Mouse (Mus musculus): ENCODE measurements around the gene Calcoco1. TPM values are rescaled to one million over a fixed set of nuclear protein-coding genes. Genes with fewer than 3 reads are reported as not detected.

Calcoco1 gene
- polyA plus RNA-seq, 1 experiment from 2014 or later, result 53.4 TPM

DNA sequence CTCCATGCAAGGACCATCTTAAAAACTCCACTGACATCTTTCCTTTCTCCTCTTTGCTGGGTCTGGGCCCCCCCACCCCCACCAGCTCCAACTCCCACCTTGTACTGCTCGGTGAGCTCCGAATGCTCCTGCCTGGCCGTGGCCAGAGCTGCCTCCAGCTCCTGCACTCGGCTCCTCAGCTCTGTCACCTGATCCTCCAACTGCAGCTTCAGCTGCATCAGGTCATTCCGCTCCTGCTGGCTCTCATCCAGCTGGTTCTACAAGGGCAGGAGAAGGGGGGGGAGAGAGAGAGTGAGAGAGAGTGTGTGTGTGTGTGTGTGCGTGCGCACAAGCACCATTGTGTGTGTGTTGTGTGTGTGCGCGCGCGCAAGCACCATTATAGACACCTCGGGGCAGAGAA, 5.8 kb downstream of the Calcoco1 start:
- Histone ChIP-seq H3K9ac (no peak overlapping the region), H3K27me3 (no peaks in the 10 kb centered on the region), H3K36me3 (peaks cover 82% of the 10 kb centered on the region), H3K4me2 (no peak overlapping the region), H3K4me1 (peaks cover 16% of the 10 kb centered on the region), H3K4me3 (no peak overlapping the region), H3K9me3 (no peaks in the 10 kb centered on the region), H3K27ac (no peak overlapping the region; the same call in 1 of the 2 replicates)
- WGBS, result 56% methylated on average over 12 of the region's 12 CpGs
- no peak for ATAC-seq (ENCODE audit: insufficient number of reproducible peaks, insufficient read depth, low FRiP score, low TSS enrichment, low read depth)

DNA sequence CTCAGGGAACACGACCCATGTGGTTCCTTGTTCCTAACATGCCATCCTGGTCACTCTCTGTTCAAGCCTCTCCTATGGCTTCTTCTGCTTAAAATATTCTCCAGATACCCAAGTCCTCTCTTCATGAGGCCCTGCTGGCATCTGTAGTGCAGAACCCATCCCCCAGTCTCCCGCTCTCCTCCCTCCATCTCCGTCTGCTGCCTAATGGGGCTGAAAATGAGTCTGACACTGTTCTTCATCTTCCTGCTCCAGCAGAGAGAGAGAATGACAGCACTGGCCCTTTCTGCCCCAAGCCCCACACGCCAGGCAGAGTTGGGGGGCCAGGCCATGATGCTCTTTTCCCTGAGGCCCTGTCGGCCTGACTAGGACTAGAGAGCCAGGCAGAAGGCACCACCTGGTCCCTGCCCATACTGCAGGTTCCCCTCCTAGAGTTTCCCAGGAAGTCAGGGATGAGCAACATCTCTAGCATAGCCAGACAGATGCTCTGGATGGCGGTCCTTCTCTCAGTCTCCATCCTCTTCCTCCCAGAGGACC, 14.2 kb downstream of the Calcoco1 start:
- no peak for ATAC-seq (ENCODE audit: insufficient number of reproducible peaks, insufficient read depth, low FRiP score, low TSS enrichment, low read depth)

DNA sequence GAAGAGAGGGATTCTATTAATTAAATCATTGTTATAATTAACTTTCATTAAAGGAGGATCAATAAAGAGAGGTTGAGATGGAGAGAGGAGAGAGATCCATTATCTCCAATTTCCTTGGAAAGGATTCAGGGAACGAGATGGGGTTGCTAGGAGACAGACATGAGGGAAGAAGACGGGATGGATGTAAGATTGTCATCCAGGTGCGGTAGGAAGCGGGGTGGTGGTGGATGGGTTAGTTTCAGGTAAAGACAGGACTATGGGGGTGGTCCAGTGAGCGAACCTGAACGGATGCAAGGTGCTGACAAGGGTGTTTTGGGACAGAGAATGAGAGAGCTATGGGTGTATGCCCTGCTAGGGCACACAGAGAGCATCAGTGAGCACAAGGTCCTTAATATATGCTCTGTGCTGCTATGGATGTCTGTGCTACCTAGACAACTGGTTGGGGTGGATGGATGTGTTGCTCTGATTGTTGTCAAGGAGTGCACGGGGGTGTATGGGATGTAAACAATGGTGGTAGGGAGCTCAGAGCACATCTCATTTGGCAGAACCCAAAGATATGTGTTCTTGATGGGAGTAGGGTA, 16.0 kb downstream of the Calcoco1 start:
- Histone ChIP-seq H3K36me3 (peaks cover 47% of the 10 kb centered on the region), H3K27me3 (no peaks in the 10 kb centered on the region), H3K4me1 (peaks cover 7% of the 10 kb centered on the region), H3K9me3 (no peaks in the 10 kb centered on the region), H3K9ac (no peak overlapping the region), H3K4me3 (no peak overlapping the region), H3K27ac (no peak overlapping the region), H3K4me2 (no peak overlapping the region)
- no peak for ATAC-seq (ENCODE audit: insufficient number of reproducible peaks, insufficient read depth, low FRiP score, low TSS enrichment, low read depth)
- 79% methylated on average over 7 of the region's 7 CpGs for whole genome bisulfite sequencing

More for the DNA sequence above, 14.2 kb downstream of the Calcoco1 start:
- Histone ChIP-seq H3K36me3 (peaks cover 64% of the 10 kb centered on the region), H3K9ac (no peak overlapping the region), H3K4me1 (peaks cover 7% of the 10 kb centered on the region), H3K4me3 (no peak overlapping the region), H3K4me2 (no peak overlapping the region), H3K27ac (no peak overlapping the region), H3K27me3 (no peaks in the 10 kb centered on the region), H3K9me3 (no peaks in the 10 kb centered on the region)
- 72% methylated on average over 6 of the region's 6 CpGs for WGBS

DNA sequence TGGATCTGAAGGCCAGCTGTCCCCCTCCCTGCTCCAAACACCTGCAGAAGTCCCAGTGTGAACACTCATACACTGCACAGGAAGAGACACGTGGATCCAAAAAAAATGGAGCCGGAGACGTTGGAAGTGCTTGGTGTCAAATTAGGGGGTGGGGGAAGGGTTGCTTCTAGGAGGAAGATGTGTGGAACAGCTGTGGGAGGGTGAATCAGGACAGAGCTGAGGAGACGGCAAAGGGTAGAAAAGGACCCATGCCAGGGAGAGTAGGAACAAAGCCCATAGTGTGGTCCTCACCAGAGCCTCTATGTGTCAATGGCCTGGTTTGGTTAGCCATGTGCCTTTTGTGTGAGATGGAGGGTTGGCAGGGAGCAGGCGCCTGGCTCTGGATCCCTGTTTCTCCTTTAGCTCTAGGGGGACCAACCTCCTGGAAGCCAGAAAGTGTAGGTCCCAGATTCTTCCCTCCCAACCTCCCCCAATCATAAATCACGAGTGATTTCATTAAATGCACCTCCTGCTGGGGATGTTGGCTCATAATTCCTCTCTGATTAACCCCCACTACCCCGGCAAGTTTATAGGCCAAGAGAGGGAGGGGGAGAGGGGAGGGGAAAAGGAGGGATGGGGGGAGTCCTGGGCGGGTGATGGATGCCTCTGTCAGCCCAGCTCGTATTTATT, 16.6 kb downstream of the Calcoco1 start:
- no peaks in the 10 kb centered on the region for H3K9me3 ChIP-seq
- WGBS, result 52% methylated on average over 9 of the region's 9 CpGs
- H3K27ac ChIP-seq, result no peak overlapping the region
- no peak for ATAC-seq (ENCODE audit: insufficient number of reproducible peaks, insufficient read depth, low FRiP score, low TSS enrichment, low read depth)
- no peak overlapping the region for H3K9ac ChIP-seq
- peaks cover 2% of the 10 kb centered on the region; the same call in 1 of the 2 replicates for H3K27me3 ChIP-seq
- no peak overlapping the region for H3K4me3 ChIP-seq
- peaks cover 7% of the 10 kb centered on the region for H3K4me1 ChIP-seq
- H3K4me2 ChIP-seq, result no peak overlapping the region
- peaks cover 40% of the 10 kb centered on the region for H3K36me3 ChIP-seq

DNA sequence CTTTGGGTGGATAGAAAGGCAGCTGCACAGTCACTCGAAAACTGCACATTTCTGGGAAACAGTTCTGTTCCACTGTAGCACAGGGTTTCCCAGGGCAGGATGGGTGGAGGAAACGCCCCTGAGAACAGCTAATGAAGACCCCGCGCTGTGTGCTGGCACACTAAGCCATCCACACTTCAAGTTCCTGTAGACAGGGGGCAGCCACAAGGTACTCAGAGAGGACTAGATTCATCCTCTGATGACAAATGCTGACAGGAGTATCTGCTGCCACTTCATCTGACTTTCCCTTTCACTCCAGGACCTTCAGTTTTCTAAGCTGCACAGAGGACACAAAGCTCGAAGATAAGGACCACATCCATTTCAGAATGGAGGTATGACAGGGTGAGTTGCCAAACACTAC, 17.2 kb downstream of the Calcoco1 start:
- H3K4me3 ChIP-seq, result no peak overlapping the region
- H3K27me3 ChIP-seq, result peaks cover 7% of the 10 kb centered on the region; the same call in 1 of the 2 replicates
- no peaks in the 10 kb centered on the region for H3K9me3 ChIP-seq
- peaks cover 35% of the 10 kb centered on the region for H3K36me3 ChIP-seq
- WGBS, result 63% methylated on average over 5 of the region's 5 CpGs
- H3K9ac ChIP-seq, result no peak overlapping the region
- H3K27ac ChIP-seq, result no peak overlapping the region
- H3K4me1 ChIP-seq, result peaks cover 7% of the 10 kb centered on the region
- no peak overlapping the region for H3K4me2 ChIP-seq
- ATAC-seq (ENCODE audit: insufficient number of reproducible peaks, insufficient read depth, low FRiP score, low TSS enrichment, low read depth), result no peak

DNA sequence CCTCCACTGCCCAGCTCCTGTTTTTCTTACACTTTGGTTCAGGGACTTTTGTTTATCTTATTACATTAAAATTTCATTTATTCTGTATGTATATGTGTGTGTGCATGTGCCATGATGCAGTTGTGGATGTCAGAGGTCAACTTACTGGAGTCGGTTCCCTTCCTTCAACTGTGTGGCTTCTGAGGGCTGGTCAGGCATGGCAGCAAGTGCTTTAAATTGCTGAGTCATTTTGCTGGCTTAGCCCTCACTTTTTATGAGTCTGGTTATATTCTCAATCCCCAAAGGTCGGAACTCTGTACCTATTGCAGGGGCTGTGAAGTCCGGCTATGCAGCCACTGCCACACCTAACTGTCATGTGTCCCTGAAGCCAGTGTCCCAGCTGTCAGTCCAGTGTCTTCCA, 19.0 kb downstream of the Calcoco1 start:
- H3K27ac ChIP-seq, result no peak overlapping the region
- WGBS, result 84% methylated on average over 3 of the region's 3 CpGs
- H3K36me3 ChIP-seq, result peaks cover 17% of the 10 kb centered on the region
- peaks cover 25% of the 10 kb centered on the region for H3K27me3 ChIP-seq
- no peak for ATAC-seq (ENCODE audit: insufficient number of reproducible peaks, insufficient read depth, low FRiP score, low TSS enrichment, low read depth)
- no peak overlapping the region for H3K4me3 ChIP-seq
- H3K9me3 ChIP-seq, result no peaks in the 10 kb centered on the region
- no peak overlapping the region for H3K4me2 ChIP-seq
- H3K4me1 ChIP-seq, result peaks cover 7% of the 10 kb centered on the region
- H3K9ac ChIP-seq, result no peak overlapping the region

DNA sequence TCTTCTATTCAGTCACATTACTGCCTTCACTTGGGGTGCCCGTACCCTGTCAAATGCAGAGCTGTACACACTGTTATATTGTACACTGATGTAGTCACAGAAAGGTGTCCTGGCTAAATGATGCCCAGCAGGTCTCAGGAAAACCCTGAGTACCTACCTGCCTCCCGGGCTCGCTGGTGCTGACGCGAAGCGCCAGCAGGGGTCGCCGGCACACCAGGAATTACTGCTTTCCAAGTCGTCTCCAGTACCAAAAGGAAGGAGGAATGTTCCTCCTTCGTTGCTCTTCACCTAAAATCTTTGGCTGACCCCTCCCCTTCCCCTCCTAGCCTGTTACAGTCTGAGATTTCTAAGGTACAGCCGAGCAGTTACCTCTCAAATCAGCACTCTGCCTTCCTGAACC, 23.8 kb downstream of the Calcoco1 start:
- H3K27me3 ChIP-seq, result peaks cover 73% of the 10 kb centered on the region

DNA sequence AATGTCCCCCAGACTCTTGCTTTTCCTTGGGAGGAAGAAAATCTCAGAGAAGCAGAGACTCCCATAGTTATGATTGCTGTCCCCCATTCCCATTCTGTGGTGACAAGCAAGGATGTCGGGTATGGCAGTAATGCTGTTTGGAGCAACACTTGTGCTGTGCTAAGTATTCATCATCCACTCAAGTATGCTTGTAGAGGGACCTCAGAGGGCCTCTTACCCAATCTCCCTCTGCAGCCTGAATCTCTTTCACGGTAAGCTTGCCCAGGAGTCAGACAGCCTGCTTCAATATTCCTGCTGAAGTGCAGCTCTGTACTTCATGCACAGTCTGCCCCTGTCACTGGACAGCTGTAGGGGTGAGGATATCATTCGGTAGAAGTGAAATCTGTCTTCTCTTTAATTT, 25.1 kb downstream of the Calcoco1 start:
- Histone ChIP-seq H3K4me1 (peaks cover 20% of the 10 kb centered on the region), H3K4me3 (no peak overlapping the region), H3K27ac (no peak overlapping the region), H3K4me2 (no peak overlapping the region), H3K9ac (no peak overlapping the region), H3K36me3 (no peaks in the 10 kb centered on the region), H3K27me3 (peaks cover 86% of the 10 kb centered on the region), H3K9me3 (no peaks in the 10 kb centered on the region)
- WGBS, result 36% methylated on average over 3 of the region's 3 CpGs
- ATAC-seq (ENCODE audit: insufficient number of reproducible peaks, insufficient read depth, low FRiP score, low TSS enrichment, low read depth), result no peak

More for the DNA sequence above, 23.8 kb downstream of the Calcoco1 start:
- Histone ChIP-seq H3K9ac (no peak overlapping the region), H3K4me3 (no peak overlapping the region), H3K4me2 (no peak overlapping the region), H3K4me1 (peaks cover 10% of the 10 kb centered on the region), H3K27ac (no peak overlapping the region), H3K36me3 (no peaks in the 10 kb centered on the region), H3K9me3 (no peaks in the 10 kb centered on the region)
- WGBS, result 2% methylated on average over 11 of the region's 11 CpGs
- ATAC-seq (ENCODE audit: insufficient number of reproducible peaks, insufficient read depth, low FRiP score, low TSS enrichment, low read depth), result no peak

DNA sequence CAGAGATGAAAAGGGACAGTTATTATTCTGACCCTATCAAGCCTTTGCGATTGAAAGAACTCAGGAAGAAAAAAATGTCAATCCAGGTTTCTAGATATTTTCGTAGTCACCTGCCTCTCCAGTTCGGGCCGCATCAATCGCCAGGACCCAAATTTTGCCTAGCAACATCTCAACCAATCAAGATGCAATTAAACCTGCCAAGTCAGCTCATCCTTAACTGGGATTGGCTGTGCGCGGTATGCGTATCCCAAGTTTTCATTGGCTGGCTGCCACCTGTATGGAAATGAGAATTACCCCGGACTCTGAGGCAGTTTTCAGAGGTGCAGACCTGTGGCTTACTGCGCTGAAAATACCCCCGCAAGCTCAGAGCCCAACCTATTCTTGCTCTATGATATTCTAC, 28.4 kb downstream of the Calcoco1 start:
- under 1% methylated on average over 11 of the region's 11 CpGs for whole genome bisulfite sequencing
- H3K36me3 ChIP-seq, result no peaks in the 10 kb centered on the region
- peak overlapping the region; percentile 53 for H3K4me3 ChIP-seq
- no peak overlapping the region for H3K9ac ChIP-seq
- peak overlapping the region; percentile 93 for H3K4me2 ChIP-seq
- no peak overlapping the region for H3K27ac ChIP-seq
- ATAC-seq (ENCODE audit: insufficient number of reproducible peaks, insufficient read depth, low FRiP score, low TSS enrichment, low read depth), result peak; percentile 44; the same call in 1 of the 2 replicates
- peaks cover 20% of the 10 kb centered on the region for H3K4me1 ChIP-seq
- H3K9me3 ChIP-seq, result no peaks in the 10 kb centered on the region
- peaks cover 88% of the 10 kb centered on the region for H3K27me3 ChIP-seq

DNA sequence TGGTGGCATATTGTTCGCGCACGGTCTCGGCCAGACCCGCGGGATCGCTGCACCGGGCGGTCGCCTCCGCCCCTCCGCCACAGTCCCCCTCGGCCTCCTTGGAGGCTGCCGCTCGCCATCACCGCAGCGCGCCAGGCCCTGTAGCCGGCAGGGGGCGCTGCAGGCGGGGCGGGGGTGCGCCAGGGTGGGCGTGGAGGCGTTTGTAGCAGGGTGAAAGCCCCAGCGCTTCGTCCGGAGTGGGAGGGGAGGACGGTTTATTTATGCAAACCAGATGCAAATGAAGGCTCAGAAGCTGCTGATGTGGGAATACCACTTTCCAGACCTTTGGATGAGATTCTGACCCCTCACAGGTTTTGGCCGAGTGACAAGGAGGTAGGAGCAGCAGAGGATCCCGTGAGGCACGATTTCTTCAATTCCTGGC, 29.0 kb downstream of the Calcoco1 start:
- ATAC-seq (ENCODE audit: insufficient number of reproducible peaks, insufficient read depth, low FRiP score, low TSS enrichment, low read depth), result no peak
- Histone ChIP-seq H3K4me1 (peaks cover 20% of the 10 kb centered on the region), H3K27ac (no peak overlapping the region), H3K4me3 (peak overlapping the region; percentile 53), H3K4me2 (peak overlapping the region; percentile 93), H3K9ac (peak overlapping the region; percentile 61; the same call in 1 of the 2 replicates), H3K9me3 (no peaks in the 10 kb centered on the region), H3K36me3 (no peaks in the 10 kb centered on the region), H3K27me3 (peaks cover 83% of the 10 kb centered on the region)
- WGBS, result under 1% methylated on average over 32 of the region's 32 CpGs

DNA sequence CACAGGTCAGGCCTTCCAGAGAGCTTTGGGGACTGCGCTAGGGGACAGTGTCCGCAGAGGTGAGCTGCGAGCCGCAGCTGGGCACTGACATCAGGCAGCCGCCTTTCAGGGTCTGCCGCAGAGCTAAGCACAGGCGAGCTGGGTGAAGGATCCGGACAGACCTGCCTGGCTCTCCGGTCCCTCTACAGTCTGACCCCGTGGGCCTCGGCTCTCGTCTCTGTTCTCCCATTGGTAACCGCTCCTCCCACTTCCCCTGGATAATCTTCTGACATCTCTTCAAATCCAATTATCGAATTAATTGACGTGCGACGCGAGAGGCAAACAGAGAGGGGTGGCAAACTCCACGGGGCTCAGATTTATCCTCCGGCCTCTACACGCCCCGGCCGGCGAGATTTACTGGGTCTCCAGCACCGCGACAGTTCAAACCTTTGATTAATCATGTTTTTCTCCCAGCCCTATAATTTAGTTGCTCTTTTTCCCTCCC, 29.6 kb downstream of the Calcoco1 start:
- no peak overlapping the region for H3K27ac ChIP-seq
- no peaks in the 10 kb centered on the region for H3K36me3 ChIP-seq
- H3K4me2 ChIP-seq, result peak overlapping the region; percentile 93
- WGBS, result 2% methylated on average over 26 of the region's 26 CpGs
- H3K9me3 ChIP-seq, result no peaks in the 10 kb centered on the region
- H3K4me3 ChIP-seq, result peak overlapping the region; percentile 53
- H3K27me3 ChIP-seq, result peaks cover 81% of the 10 kb centered on the region
- peaks cover 20% of the 10 kb centered on the region for H3K4me1 ChIP-seq
- peak overlapping the region; percentile 38; the same call in 1 of the 2 replicates for H3K9ac ChIP-seq
- 0 out of 2 replicates have a peak, but pooled peaks have one; percentile 56 for ATAC-seq (ENCODE audit: insufficient number of reproducible peaks, insufficient read depth, low FRiP score, low TSS enrichment, low read depth)

DNA sequence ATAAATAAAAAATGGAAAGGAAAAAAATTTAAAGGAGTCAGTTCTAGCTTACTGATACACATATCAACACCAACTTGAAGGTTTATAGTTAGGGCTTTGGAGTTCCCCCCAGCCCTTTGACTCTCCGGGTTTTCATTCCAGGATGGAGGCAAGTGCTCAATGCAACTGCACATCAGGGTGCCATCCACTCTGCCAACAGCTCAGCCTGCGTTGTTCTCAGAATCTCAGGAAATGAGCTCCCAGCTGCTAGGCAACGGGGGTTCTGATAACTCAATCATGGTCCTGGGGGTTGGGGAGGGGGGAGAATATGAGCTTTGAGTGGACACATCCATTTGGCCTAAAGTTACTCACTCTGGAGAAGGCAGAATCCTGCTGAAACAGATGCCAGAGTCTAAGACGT, 36.2 kb downstream of the Calcoco1 start:
- 23% methylated on average over 4 of the region's 4 CpGs for WGBS
- no peak overlapping the region for H3K4me3 ChIP-seq

More for the DNA sequence above, 36.2 kb downstream of the Calcoco1 start:
- H3K4me2 ChIP-seq, result no peak overlapping the region
- peaks cover 36% of the 10 kb centered on the region for H3K27me3 ChIP-seq
- H3K27ac ChIP-seq, result no peak overlapping the region
- H3K36me3 ChIP-seq, result no peaks in the 10 kb centered on the region
- H3K4me1 ChIP-seq, result no peaks in the 10 kb centered on the region
- H3K9ac ChIP-seq, result no peak overlapping the region
- no peak for ATAC-seq (ENCODE audit: insufficient number of reproducible peaks, insufficient read depth, low FRiP score, low TSS enrichment, low read depth)
- no peaks in the 10 kb centered on the region for H3K9me3 ChIP-seq

Data from embryonic facial prominence, embryonic 13.5 days (tissue).